Mouse (Mus musculus): ENCODE data around the gene Atp5g1. TPM values are rescaled to one million over a fixed set of nuclear protein-coding genes. Genes with fewer than 3 reads are reported as not detected.
A peak's percentile ranks its signal among the peaks of the same experiment; 100 is the strongest.
"Not testable (repeated sequence)": the region's sequence is repeated elsewhere in the genome, so short reads cannot be mapped to it uniquely, and the experiment has no call there.

Atp5g1 gene
- 405 and 437 TPM in 2 replicates for polyA plus RNA-seq (2014; fragmentation: Nextera tagmentation; extraction: Ambion mirVana)

GRCm38 (mm10) chr11:96075509-96076220 is at the start of gene Atp5g1:
Gene Atp5g1, minus strand, starts transcription at chr11:96075670.
- Histone ChIP-seq H3K4me2 (peak within 1 kb of the TSS; percentile 93), H3K9me3 (ENCODE audit: control insufficient read depth, low read length) (no peaks in the 10 kb centered on the region), H3K27ac (ENCODE audit: low read depth, low read length) (peak within 1 kb of the TSS; percentile 48; the same call in 1 of the 2 replicates), H3K36me3 (ENCODE audit: control insufficient read depth, insufficient read depth, low read length) (no peaks in the 10 kb centered on the region), H3K4me1 (ENCODE audit: control insufficient read depth, insufficient read depth, low read length) (peaks cover 9% of the 10 kb centered on the region), H3K9ac (ENCODE audit: low read length) (peak within 1 kb of the TSS; percentile 84), H3K27me3 (ENCODE audit: control insufficient read depth, insufficient read depth, low read length) (no peaks in the 10 kb centered on the region), H3K4me3 (ENCODE audit: low read depth, low read length) (peak within 1 kb of the TSS; percentile 79)
- ATAC-seq (ENCODE audit: low FRiP score) (peak; percentile 98), DNase-seq (ENCODE audit: low spot score, missing footprints) (peak; percentile 100)
- under 1% methylated on average over 35 of the region's 37 CpGs for WGBS

- WGBS, result 3% methylated on average over 45 of the region's 45 CpGs
- Histone ChIP-seq H3K9ac (ENCODE audit: low read length) (peak overlapping the region; percentile 39), H3K4me3 (ENCODE audit: low read depth, low read length) (peak overlapping the region; percentile 33), H3K4me1 (ENCODE audit: control insufficient read depth, insufficient read depth, low read length) (peaks cover 2% of the 10 kb centered on the region; the same call in 1 of the 2 replicates), H3K27me3 (ENCODE audit: control insufficient read depth, insufficient read depth, low read length) (peaks cover 31% of the 10 kb centered on the region), H3K36me3 (ENCODE audit: control insufficient read depth, insufficient read depth, low read length) (no peaks in the 10 kb centered on the region), H3K4me2 (peak overlapping the region; percentile 72), H3K27ac (ENCODE audit: low read depth, low read length) (no peak overlapping the region), H3K9me3 (ENCODE audit: control insufficient read depth, low read length) (no peaks in the 10 kb centered on the region)
- DNase-seq (ENCODE audit: low spot score, missing footprints) (peak; percentile 92), ATAC-seq (ENCODE audit: low FRiP score) (peak; percentile 57; the same call in 1 of the 2 replicates)
Observed at GRCm38 (mm10) chr11:96124052-96124914, 48.8 kb upstream of the Atp5g1 start.

DNA sequence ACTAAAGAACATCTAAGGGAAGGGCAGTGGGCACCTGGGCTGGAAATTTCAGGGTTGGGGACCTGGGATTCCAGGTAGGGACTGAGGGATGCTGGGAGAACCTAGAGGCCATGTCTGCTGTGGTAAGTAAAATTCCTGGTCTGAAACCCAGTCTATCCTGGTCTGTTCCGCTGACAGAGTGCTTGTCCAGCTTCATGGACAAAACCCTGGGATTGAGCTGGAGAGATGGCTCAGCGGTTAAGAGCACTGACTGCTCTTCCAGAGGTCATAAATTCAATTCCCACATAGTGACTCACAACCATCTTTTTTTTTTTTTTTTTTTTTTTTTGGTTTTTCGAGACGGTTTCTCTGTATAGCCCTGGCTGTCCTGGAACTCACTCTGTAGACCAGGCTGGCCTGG is 47.3 kb upstream of the Atp5g1 start:
- not testable (repeated sequence) for H3K9ac ChIP-seq (ENCODE audit: low read length); ATAC-seq (ENCODE audit: low FRiP score); H3K4me2 ChIP-seq; H3K4me1 ChIP-seq (ENCODE audit: control insufficient read depth, insufficient read depth, low read length); H3K9me3 ChIP-seq (ENCODE audit: control insufficient read depth, low read length); H3K27ac ChIP-seq (ENCODE audit: low read depth, low read length); H3K36me3 ChIP-seq (ENCODE audit: control insufficient read depth, insufficient read depth, low read length); DNase-seq (ENCODE audit: low spot score, missing footprints); H3K4me3 ChIP-seq (ENCODE audit: low read depth, low read length)
- peaks cover 31% of the 10 kb centered on the region for H3K27me3 ChIP-seq (ENCODE audit: control insufficient read depth, insufficient read depth, low read length)
- 91% methylated on average over 4 of the region's 4 CpGs for WGBS

DNA sequence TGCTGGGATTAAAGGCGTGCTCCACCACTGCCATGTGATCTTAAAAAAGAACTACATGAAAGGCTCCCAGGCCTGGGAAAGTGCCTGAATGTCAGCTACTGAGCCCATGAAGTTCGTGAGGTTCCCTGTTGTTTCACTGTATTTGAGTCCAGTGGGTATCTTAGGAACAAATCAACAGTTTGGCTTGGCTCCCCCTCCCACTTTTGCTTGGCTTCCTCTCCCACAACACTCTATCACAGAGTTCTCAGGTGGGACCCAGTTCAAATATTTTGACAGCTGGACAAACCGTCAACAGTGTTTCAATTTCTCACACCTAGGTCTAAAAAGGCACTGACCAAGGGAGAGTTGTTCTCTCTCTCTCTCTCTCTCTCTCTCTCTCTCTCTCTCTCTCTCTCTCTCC is 43.9 kb upstream of the Atp5g1 start:
- no peak overlapping the region for H3K9ac ChIP-seq (ENCODE audit: low read length)
- ATAC-seq (ENCODE audit: low FRiP score) (no peak), DNase-seq (ENCODE audit: low spot score, missing footprints) (no peak)
- H3K4me2 ChIP-seq, result no peak overlapping the region
- peaks cover 16% of the 10 kb centered on the region for H3K27me3 ChIP-seq (ENCODE audit: control insufficient read depth, insufficient read depth, low read length)
- H3K27ac ChIP-seq (ENCODE audit: low read depth, low read length), result no peak overlapping the region
- H3K36me3 ChIP-seq (ENCODE audit: control insufficient read depth, insufficient read depth, low read length), result no peaks in the 10 kb centered on the region
- peaks cover 2% of the 10 kb centered on the region; the same call in 1 of the 2 replicates for H3K4me1 ChIP-seq (ENCODE audit: control insufficient read depth, insufficient read depth, low read length)
- 67% methylated on average over 3 of the region's 3 CpGs for WGBS
- H3K4me3 ChIP-seq (ENCODE audit: low read depth, low read length), result no peak overlapping the region
- H3K9me3 ChIP-seq (ENCODE audit: control insufficient read depth, low read length), result no peaks in the 10 kb centered on the region

GRCm38 (mm10) chr11:96116925-96117324 is 41.5 kb upstream of the Atp5g1 start:
- not testable (repeated sequence) for H3K4me1 ChIP-seq (ENCODE audit: control insufficient read depth, insufficient read depth, low read length); ATAC-seq (ENCODE audit: low FRiP score); H3K9ac ChIP-seq (ENCODE audit: low read length); H3K27me3 ChIP-seq (ENCODE audit: control insufficient read depth, insufficient read depth, low read length); H3K36me3 ChIP-seq (ENCODE audit: control insufficient read depth, insufficient read depth, low read length); H3K4me3 ChIP-seq (ENCODE audit: low read depth, low read length); DNase-seq (ENCODE audit: low spot score, missing footprints); H3K4me2 ChIP-seq; H3K27ac ChIP-seq (ENCODE audit: low read depth, low read length); H3K9me3 ChIP-seq (ENCODE audit: control insufficient read depth, low read length)
- WGBS, result 76% methylated on average over 3 of the region's 3 CpGs

DNA sequence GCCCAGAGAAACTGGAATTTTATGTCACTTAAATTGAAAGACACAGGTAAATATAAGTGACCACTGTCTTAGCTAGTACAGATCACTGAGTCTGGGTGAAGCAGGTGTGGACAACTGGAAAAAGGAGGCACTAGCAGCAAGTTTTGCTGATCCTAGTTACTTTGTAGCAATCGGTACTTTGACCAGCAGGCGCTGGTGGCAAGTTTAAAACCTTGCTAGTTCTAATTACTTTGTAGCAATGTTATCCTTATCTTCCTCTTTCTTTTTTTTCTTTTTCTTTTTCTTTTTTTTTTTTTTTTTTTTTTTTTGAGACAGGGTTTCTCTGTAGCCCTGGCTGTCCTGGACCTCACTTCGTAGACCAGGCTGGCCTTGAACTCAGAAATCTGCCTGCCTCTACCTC is 40.6 kb upstream of the Atp5g1 start:
- H3K4me3 ChIP-seq (ENCODE audit: low read depth, low read length), result no peak overlapping the region
- no peak overlapping the region for H3K4me2 ChIP-seq
- H3K27ac ChIP-seq (ENCODE audit: low read depth, low read length), result no peak overlapping the region
- no peaks in the 10 kb centered on the region for H3K36me3 ChIP-seq (ENCODE audit: control insufficient read depth, insufficient read depth, low read length)
- H3K27me3 ChIP-seq (ENCODE audit: control insufficient read depth, insufficient read depth, low read length), result no peaks in the 10 kb centered on the region
- H3K9me3 ChIP-seq (ENCODE audit: control insufficient read depth, low read length), result no peaks in the 10 kb centered on the region
- WGBS, result 85% methylated on average over 3 of the region's 3 CpGs
- DNase-seq (ENCODE audit: low spot score, missing footprints), result no peak
- ATAC-seq (ENCODE audit: low FRiP score), result no peak
- H3K9ac ChIP-seq (ENCODE audit: low read length), result no peak overlapping the region
- H3K4me1 ChIP-seq (ENCODE audit: control insufficient read depth, insufficient read depth, low read length), result no peaks in the 10 kb centered on the region

DNA sequence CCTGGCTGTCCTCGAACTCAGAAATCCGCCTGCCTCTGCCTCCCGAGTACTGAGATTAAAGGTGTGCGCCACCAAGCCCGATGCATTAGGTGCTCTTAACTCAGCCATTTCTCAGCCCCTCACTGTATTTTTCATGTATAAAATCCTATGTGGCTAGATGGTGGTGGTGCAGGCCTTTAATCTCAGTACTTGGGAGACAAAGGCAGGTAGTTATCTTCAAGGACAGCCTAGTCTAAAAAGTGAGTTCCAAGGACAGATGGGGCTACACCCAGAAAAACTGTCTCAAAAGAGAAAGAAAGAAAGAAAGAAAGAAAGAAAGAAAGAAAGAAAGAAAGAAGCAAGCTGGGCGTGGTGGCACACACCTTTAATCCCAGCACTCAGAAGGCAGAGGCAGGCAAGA is 39.9 kb upstream of the Atp5g1 start:
- Histone ChIP-seq H3K9me3 (ENCODE audit: control insufficient read depth, low read length) (no peaks in the 10 kb centered on the region), H3K27me3 (ENCODE audit: control insufficient read depth, insufficient read depth, low read length) (no peaks in the 10 kb centered on the region), H3K36me3 (ENCODE audit: control insufficient read depth, insufficient read depth, low read length) (no peaks in the 10 kb centered on the region), H3K9ac (ENCODE audit: low read length) (no peak overlapping the region), H3K27ac (ENCODE audit: low read depth, low read length) (no peak overlapping the region), H3K4me3 (ENCODE audit: low read depth, low read length) (no peak overlapping the region), H3K4me1 (ENCODE audit: control insufficient read depth, insufficient read depth, low read length) (no peaks in the 10 kb centered on the region), H3K4me2 (no peak overlapping the region)
- DNase-seq (ENCODE audit: low spot score, missing footprints), result no peak
- WGBS, result 91% methylated on average over 6 of the region's 6 CpGs
- ATAC-seq (ENCODE audit: low FRiP score), result no peak

GRCm38 (mm10) chr11:96114077-96114476 is 38.6 kb upstream of the Atp5g1 start:
- ATAC-seq (ENCODE audit: low FRiP score) (no peak), DNase-seq (ENCODE audit: low spot score, missing footprints) (no peak)
- Histone ChIP-seq H3K27ac (ENCODE audit: low read depth, low read length) (no peak overlapping the region), H3K9me3 (ENCODE audit: control insufficient read depth, low read length) (no peaks in the 10 kb centered on the region), H3K4me3 (ENCODE audit: low read depth, low read length) (no peak overlapping the region), H3K4me1 (ENCODE audit: control insufficient read depth, insufficient read depth, low read length) (no peaks in the 10 kb centered on the region), H3K27me3 (ENCODE audit: control insufficient read depth, insufficient read depth, low read length) (no peaks in the 10 kb centered on the region), H3K9ac (ENCODE audit: low read length) (no peak overlapping the region), H3K4me2 (no peak overlapping the region), H3K36me3 (ENCODE audit: control insufficient read depth, insufficient read depth, low read length) (no peaks in the 10 kb centered on the region)
- WGBS, result 68% methylated on average over 2 of the region's 2 CpGs

DNA sequence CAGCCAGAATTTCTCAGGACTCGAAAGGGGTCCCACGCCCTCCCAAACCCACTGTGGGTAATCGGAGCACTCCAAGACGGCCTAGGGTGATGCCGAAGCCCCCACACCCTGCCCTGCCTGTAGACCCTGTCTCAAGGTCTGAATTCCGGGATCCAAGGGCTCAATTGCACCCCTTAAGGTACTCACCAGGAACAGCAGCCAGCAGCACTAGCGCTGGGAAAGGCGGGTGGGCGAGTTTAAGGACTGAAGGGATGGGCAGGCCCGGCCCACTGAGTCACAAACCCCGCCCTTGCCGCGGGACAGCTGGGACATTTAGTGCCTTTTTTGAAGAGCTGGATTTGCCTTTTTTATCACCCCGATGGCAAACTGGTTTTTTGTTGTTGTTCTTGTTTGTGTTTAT is 36.3 kb upstream of the Atp5g1 start, which contains the start of gene Calcoco2:
Gene Calcoco2 (minus strand): TSS at position 214 of the 400 bp plus-strand sequence.
- no peaks in the 10 kb centered on the region for H3K36me3 ChIP-seq (ENCODE audit: control insufficient read depth, insufficient read depth, low read length)
- DNase-seq (ENCODE audit: low spot score, missing footprints) (no peak), ATAC-seq (ENCODE audit: low FRiP score) (no peak)
- no peaks in the 10 kb centered on the region for H3K27me3 ChIP-seq (ENCODE audit: control insufficient read depth, insufficient read depth, low read length)
- H3K4me3 ChIP-seq (ENCODE audit: low read depth, low read length), result no peak within 1 kb of the TSS
- no peak within 1 kb of the TSS for H3K27ac ChIP-seq (ENCODE audit: low read depth, low read length)
- H3K4me2 ChIP-seq, result no peak within 1 kb of the TSS
- H3K9ac ChIP-seq (ENCODE audit: low read length), result no peak within 1 kb of the TSS
- 49% methylated on average over 14 of the region's 14 CpGs for WGBS
- H3K4me1 ChIP-seq (ENCODE audit: control insufficient read depth, insufficient read depth, low read length), result no peaks in the 10 kb centered on the region
- H3K9me3 ChIP-seq (ENCODE audit: control insufficient read depth, low read length), result no peaks in the 10 kb centered on the region
